10 mouse cellular contexts compared by ENCODE assay signal in the genomic region with DNA sequence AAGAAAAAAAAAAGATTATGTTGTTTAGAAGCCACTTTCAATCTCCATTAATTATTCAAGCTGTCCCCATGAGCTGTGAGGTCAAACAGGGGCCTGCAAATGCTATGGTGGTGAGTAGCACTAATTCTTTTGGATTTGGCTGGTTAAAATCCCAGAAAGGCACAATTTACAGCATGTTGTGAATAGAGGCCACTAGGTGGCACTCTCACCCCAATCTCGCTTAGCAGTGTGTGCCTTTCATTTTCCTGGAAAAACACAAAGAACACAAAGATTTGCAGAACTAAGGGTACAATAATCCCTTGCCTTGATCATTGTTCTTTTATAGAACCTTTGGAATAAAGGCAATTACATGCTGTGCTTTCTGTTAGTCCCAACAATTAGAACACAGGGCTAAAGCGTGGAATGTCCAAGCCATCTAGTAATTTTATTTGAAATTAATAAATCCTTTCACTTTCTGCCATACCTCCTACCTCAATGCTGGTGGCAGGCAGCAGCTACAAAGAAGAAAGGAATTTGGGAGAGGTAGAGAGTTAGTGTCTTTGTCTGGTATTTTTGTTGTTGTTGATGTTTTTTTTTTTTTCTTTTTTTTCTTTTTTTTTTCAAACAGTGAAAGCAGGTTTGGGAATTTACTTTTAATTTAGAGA.
A peak's percentile ranks its signal among the peaks of the same experiment; 100 is the strongest.
DNase-seq lines count a peak whose midpoint lies in the region; ATAC-seq and TF ChIP-seq lines count a peak whose summit lies in the region.
"Had no signal": no experiment of that assay in that cellular context is flagged by ENCODE, and none has a peak within 500 bp of the region (broad histone marks: within the 10 kb centered on the region; RNA-seq: fewer than 3 reads in every experiment).

No protein-coding gene starts in this region.

- no peak for ATAC-seq in kidney, embryonic 15.5 days (replicated peaks; ENCODE audit: low FRiP score)
- peak; percentile 69 for ATAC-seq in hindbrain, embryonic 13.5 days (ENCODE audit: low FRiP score)
- 0 out of 2 replicates have a peak, but pooled peaks have one; percentile 58 for ATAC-seq in neural tube, embryonic 11.5 days (ENCODE audit: insufficient read depth, low FRiP score, low TSS enrichment)
- no peak for ATAC-seq in erythroid progenitor cell, adult 5-6 weeks (replicated peaks; ENCODE audit: low FRiP score, poor library complexity, severe bottlenecking)

- DNase-seq in kidney, adult 2 months, result peak; percentile 35
- peak; percentile 1 for DNase-seq in T-cell, adult 2 months (ENCODE audit: low spot score)
- peak; percentile 84 for DNase-seq in embryo, embryonic 10 days (ENCODE audit: low spot score)
- peak; percentile 70 to 76 for DNase-seq in left cerebral cortex, postnatal 25 days (ENCODE audit: low spot score in 2 of 2)
- DNase-seq in neural tube, embryonic 11.5 days (ENCODE audit: low spot score), result peak; percentile 73

- peak; percentile 52 for TF ChIP-seq CTCF in kidney, adult 2 months (conservative IDR thresholded peaks at IDR 0.05; ENCODE audit: insufficient read depth, insufficient read length, low read depth, low read length)

- no peak overlapping the region for H3K27ac ChIP-seq in kidney, adult 2 months (ENCODE audit: insufficient read depth, low read depth, low read length)
- no peak overlapping the region for H3K27ac ChIP-seq in kidney, embryonic 15.5 days
- peak overlapping the region; percentile 77 for H3K27ac ChIP-seq in hindbrain, embryonic 13.5 days
- no peak overlapping the region for H3K27ac ChIP-seq in neural tube, embryonic 11.5 days (ENCODE audit: low read depth, low read length)
- H3K27ac ChIP-seq: neural tube, embryonic 12.5 days had no signal

- no peaks in the 10 kb centered on the region for H3K4me1 ChIP-seq in kidney, adult 2 months (ENCODE audit: control insufficient read depth, insufficient read depth, low read length)
- H3K4me1 ChIP-seq in kidney, embryonic 15.5 days, result no peaks in the 10 kb centered on the region
- H3K4me1 ChIP-seq in hindbrain, embryonic 13.5 days (replicated peaks), result no peaks in the 10 kb centered on the region; the same call in 1 of the 2 replicates
- H3K4me1 ChIP-seq in neural tube, embryonic 11.5 days (ENCODE audit: control insufficient read depth, insufficient read depth, low read length), result no peaks in the 10 kb centered on the region
- H3K4me1 ChIP-seq: neural tube, embryonic 12.5 days had no signal

- 41% methylated on average over 2 of the region's 2 CpGs for whole genome bisulfite sequencing in kidney, adult 2 months
- 40% methylated on average over 2 of the region's 2 CpGs for WGBS in kidney, embryonic 15.5 days
- 18% methylated on average over 2 of the region's 2 CpGs for WGBS in hindbrain, embryonic 13.5 days
- WGBS in neural tube, embryonic 11.5 days, result 21% methylated on average over 2 of the region's 2 CpGs

- no peak overlapping the region for H3K4me3 ChIP-seq in kidney, adult 2 months (ENCODE audit: insufficient read depth, low read depth, low read length)
- H3K4me3 ChIP-seq in kidney, embryonic 15.5 days (replicated peaks), result no peak overlapping the region
- no peak overlapping the region for H3K4me3 ChIP-seq in hindbrain, embryonic 13.5 days
- H3K4me3 ChIP-seq in neural tube, embryonic 11.5 days (ENCODE audit: low read depth, low read length), result no peak overlapping the region
- H3K4me3 ChIP-seq: erythroblast, embryonic 14.5 days; neural tube, embryonic 12.5 days had no signal

- H3K9ac ChIP-seq in kidney, embryonic 15.5 days, result no peak overlapping the region
- peak overlapping the region; percentile 19; the same call in 1 of the 2 replicates for H3K9ac ChIP-seq in hindbrain, embryonic 13.5 days
- H3K9ac ChIP-seq in neural tube, embryonic 11.5 days (ENCODE audit: low read length), result no peak overlapping the region
- H3K9ac ChIP-seq: neural tube, embryonic 12.5 days had no signal

- H3K4me2 ChIP-seq in kidney, embryonic 15.5 days, result no peak overlapping the region
- H3K4me2 ChIP-seq in hindbrain, embryonic 13.5 days, result no peak overlapping the region
- H3K4me2 ChIP-seq in neural tube, embryonic 11.5 days (ENCODE audit: low read depth), result no peak overlapping the region
- H3K4me2 ChIP-seq: neural tube, embryonic 12.5 days had no signal

- intact Hi-C loops in left cerebral cortex, postnatal 25 days (cut with DNase I), result loop anchor here (10.0 kb wide), 1 partner anchor 1820 kb away; no protein-coding TSS in a partner anchor

- H3K36me3 ChIP-seq in kidney, adult 2 months (ENCODE audit: control insufficient read depth, insufficient read depth, low read length), result no peaks in the 10 kb centered on the region
- no peaks in the 10 kb centered on the region for H3K36me3 ChIP-seq in kidney, embryonic 15.5 days
- H3K36me3 ChIP-seq in hindbrain, embryonic 13.5 days, result no peaks in the 10 kb centered on the region
- H3K36me3 ChIP-seq in neural tube, embryonic 11.5 days (ENCODE audit: control insufficient read depth, insufficient read depth, low read length), result no peaks in the 10 kb centered on the region
- H3K36me3 ChIP-seq: neural tube, embryonic 12.5 days had no signal

- H3K9me3 ChIP-seq in kidney, embryonic 15.5 days (replicated peaks), result no peaks in the 10 kb centered on the region
- H3K9me3 ChIP-seq in hindbrain, embryonic 13.5 days, result no peaks in the 10 kb centered on the region
- no peaks in the 10 kb centered on the region for H3K9me3 ChIP-seq in neural tube, embryonic 11.5 days (ENCODE audit: control insufficient read depth, low read length)
- H3K9me3 ChIP-seq: neural tube, embryonic 12.5 days had no signal

- no peaks in the 10 kb centered on the region; the same call in 1 of the 2 replicates for H3K27me3 ChIP-seq in kidney, adult 2 months (replicated peaks; ENCODE audit: control insufficient read depth, insufficient read depth, low read length)
- H3K27me3 ChIP-seq in kidney, embryonic 15.5 days, result no peaks in the 10 kb centered on the region
- H3K27me3 ChIP-seq in hindbrain, embryonic 13.5 days, result no peaks in the 10 kb centered on the region
- H3K27me3 ChIP-seq in neural tube, embryonic 11.5 days (ENCODE audit: control insufficient read depth, insufficient read depth, low read length), result no peaks in the 10 kb centered on the region
- H3K27me3 ChIP-seq: neural tube, embryonic 12.5 days had no signal

- no peak for TF ChIP-seq POLR2A in kidney, adult 2 months (IDR thresholded peaks at IDR 0.05; ENCODE audit: low read depth, low read length)

Comparison
In these comparisons a context has a peak if more than half of its experiments do, and no peak if none do; other contexts are left out.
1. DNase-seq: peak in every context shown above with its lines; median percentile 84 in embryo, embryonic 10 days; 73 in left cerebral cortex, postnatal 25 days; 73 in neural tube, embryonic 11.5 days; 35 in kidney, adult 2 months; 1 in T-cell, adult 2 months.
2. ATAC-seq: peak in hindbrain, embryonic 13.5 days (single experiment) and neural tube, embryonic 11.5 days (single experiment); none in kidney, embryonic 15.5 days (single experiment) and erythroid progenitor cell, adult 5-6 weeks (single experiment).